Comparison of ENCODE assay signal across 8 mouse cellular contexts in the genomic region with DNA sequence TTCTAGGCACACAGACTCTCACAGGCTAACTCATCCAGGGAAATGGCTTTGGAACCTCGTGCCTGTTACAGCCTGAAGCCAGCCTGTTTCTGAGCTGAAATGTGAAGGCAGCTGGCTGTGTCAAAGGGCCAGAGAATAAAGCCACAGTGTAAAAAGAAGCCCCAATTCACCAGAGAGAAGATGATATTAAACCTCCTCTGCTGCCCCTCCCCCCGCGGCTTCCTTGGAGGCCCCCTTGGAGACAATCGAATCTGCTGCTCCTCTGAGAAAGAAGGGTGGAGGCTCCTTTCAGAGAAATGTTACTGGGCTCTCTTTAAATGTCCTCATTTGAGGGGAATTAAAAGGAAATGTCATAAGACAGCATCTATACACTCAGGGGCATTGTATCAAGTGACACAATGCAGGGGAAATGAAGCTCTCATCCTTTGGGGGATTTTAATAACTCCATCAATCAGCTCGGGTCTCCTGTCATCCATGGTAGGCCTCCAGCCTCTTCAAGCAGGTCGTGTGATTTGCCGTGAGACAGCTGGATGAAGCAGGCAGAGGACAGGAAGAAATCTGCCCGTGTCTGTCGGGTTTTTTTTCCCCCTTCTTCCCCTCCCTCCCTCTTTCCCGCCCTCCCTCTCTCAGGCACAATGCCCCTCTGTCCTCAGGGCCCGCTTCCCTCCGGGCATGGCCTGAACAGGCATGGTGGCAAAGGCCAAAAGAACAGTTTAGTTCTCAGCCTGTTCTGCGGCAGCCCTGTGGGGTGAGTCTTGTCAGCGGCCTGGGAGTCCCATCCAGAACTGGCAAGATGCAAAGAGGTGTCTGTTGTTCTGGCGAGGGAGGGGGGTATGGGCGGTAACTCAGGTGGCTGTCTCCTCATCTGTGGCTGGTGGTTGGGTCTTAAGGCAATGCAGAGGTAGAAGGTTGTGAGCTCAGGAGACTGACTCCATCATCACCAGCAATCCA.
DNase-seq lines count a peak whose midpoint lies in the region; ATAC-seq and TF ChIP-seq lines count a peak whose summit lies in the region.

No protein-coding gene starts in this region.

- H3K4me2 ChIP-seq in hindbrain, embryonic 16.5 days (ENCODE audit: low read length), result no peak overlapping the region
- no peak overlapping the region for H3K4me2 ChIP-seq in neural tube, embryonic 15.5 days

- no peak overlapping the region for H3K4me3 ChIP-seq in gastrocnemius, adult 2 months
- no peak overlapping the region for H3K4me3 ChIP-seq in hindbrain, embryonic 16.5 days (ENCODE audit: low read length)
- H3K4me3 ChIP-seq in neural tube, embryonic 15.5 days (replicated peaks), result no peak overlapping the region

- H3K27ac ChIP-seq in gastrocnemius, adult 2 months, result peak overlapping the region; percentile 85
- H3K27ac ChIP-seq in hindbrain, embryonic 16.5 days (ENCODE audit: low read depth, low read length), result peak overlapping the region; percentile 48; the same call in 1 of the 2 replicates
- H3K27ac ChIP-seq in neural tube, embryonic 15.5 days (replicated peaks), result no peak overlapping the region

- intact Hi-C loops in gastrocnemius, adult 2 months (cut with DNase I), result loop anchor here (5.0 kb wide), 2 partner anchors 37 to 113 kb away; no protein-coding TSS in a partner anchor

- no peak overlapping the region for H3K9ac ChIP-seq in hindbrain, embryonic 16.5 days (ENCODE audit: low read depth, low read length)
- no peak overlapping the region for H3K9ac ChIP-seq in neural tube, embryonic 15.5 days (replicated peaks)

- no peaks in the 10 kb centered on the region for H3K9me3 ChIP-seq in hindbrain, embryonic 16.5 days (ENCODE audit: control insufficient read depth, low read length)
- no peaks in the 10 kb centered on the region for H3K9me3 ChIP-seq in neural tube, embryonic 15.5 days (replicated peaks)

- H3K4me1 ChIP-seq in hindbrain, embryonic 16.5 days (ENCODE audit: control insufficient read depth, insufficient read depth, low read depth, low read length), result peaks cover 14% of the 10 kb centered on the region; the same call in 1 of the 2 replicates
- peaks cover 25% of the 10 kb centered on the region for H3K4me1 ChIP-seq in neural tube, embryonic 15.5 days

- no peak for DNase-seq in gastrocnemius, adult 2 months
- no peak for DNase-seq in gastrocnemius, adult 8-10 months (ENCODE audit: low spot score in 2 of 2)
- DNase-seq in right cerebral cortex, postnatal 14 days, result peak; percentile 20
- no peak for DNase-seq in right cerebral cortex, postnatal 10 days (ENCODE audit: low spot score in 2 of 2)
- DNase-seq in urinary bladder, postnatal 36 days (ENCODE audit: low spot score in 2 of 2), result no peak
- no peak for DNase-seq in spleen, postnatal 36 days (ENCODE audit: low spot score in 2 of 2)

- WGBS in hindbrain, embryonic 16.5 days, result 13% methylated on average over 16 of the region's 16 CpGs
- WGBS in neural tube, embryonic 15.5 days, result 16% methylated on average over 16 of the region's 16 CpGs

- H3K36me3 ChIP-seq in hindbrain, embryonic 16.5 days (ENCODE audit: control insufficient read depth, insufficient read depth, low read length), result no peaks in the 10 kb centered on the region
- H3K36me3 ChIP-seq in neural tube, embryonic 15.5 days, result no peaks in the 10 kb centered on the region

- no peak for TF ChIP-seq CTCF in gastrocnemius, adult 2 months (IDR thresholded peaks at IDR 0.05)

- H3K27me3 ChIP-seq in hindbrain, embryonic 16.5 days (replicated peaks; ENCODE audit: control insufficient read depth, insufficient read depth, low read length), result 0 out of 2 replicates have a peak, but pooled peaks cover 2% of the 10 kb centered on the region
- no peaks in the 10 kb centered on the region; the same call in 1 of the 2 replicates for H3K27me3 ChIP-seq in neural tube, embryonic 15.5 days (replicated peaks)

- peak; percentile 63 for ATAC-seq in hindbrain, embryonic 16.5 days
- peak; percentile 50 for ATAC-seq in neural tube, embryonic 15.5 days (ENCODE audit: low FRiP score)
